Mouse (Mus musculus) mesoderm, embryonic 11.5 days (tissue): ENCODE results near the gene Bbs2.
A peak's percentile ranks its signal among the peaks of the same experiment; 100 is the strongest.

ENCODE experiments used
- DNase-seq: peaks from one replicate; pipeline ENCODE4 v3.0.0-alpha.2; 2012; ENCODE audit warnings: low read depth, low spot score

The Bbs2 gene

GRCm38 (mm10) chr8:94098996-94099395 lies 268 bp upstream of the Bbs2 start:
- DNase-seq: no peak

GRCm38 (mm10) chr8:94094281-94094680 lies 4.4 kb downstream of the Bbs2 start:
- DNase-seq: no peak

GRCm38 (mm10) chr8:94092848-94093247 lies 5.9 kb downstream of the Bbs2 start:
- no peak for DNase-seq

GRCm38 (mm10) chr8:94089715-94090114 lies 9.0 kb downstream of the Bbs2 start:
- DNase-seq: no peak

GRCm38 (mm10) chr8:94087964-94088363 lies 10.8 kb downstream of the Bbs2 start:
- no peak for DNase-seq

GRCm38 (mm10) chr8:94076461-94077192 lies 22.1 kb downstream of the Bbs2 start:
- no peak for DNase-seq

- DNase-seq: no peak
These were observed 29.9 kb downstream of the Bbs2 start for GRCm38 (mm10) chr8:94068793-94069192.

GRCm38 (mm10) chr8:94066121-94066863 lies 32.4 kb downstream of the Bbs2 start:
- DNase-seq: peak; percentile 65

GRCm38 (mm10) chr8:94057157-94057854 lies 41.4 kb downstream of the Bbs2 start:
- DNase-seq: peak; percentile 48

GRCm38 (mm10) chr8:94052696-94053095 lies 46.0 kb downstream of the Bbs2 start:
- DNase-seq: no peak

GRCm38 (mm10) chr8:94047845-94048244 lies 50.9 kb downstream of the Bbs2 start:
- DNase-seq: no peak

GRCm38 (mm10) chr8:94037806-94038205 lies 60.9 kb downstream of the Bbs2 start:
- DNase-seq: no peak

- DNase-seq: peak; percentile 98
These were observed 61.7 kb downstream of the Bbs2 start, which contains the start of the genes Nudt21 and Ogfod1 for GRCm38 (mm10) chr8:94036944-94037524. TSS of gene Nudt21 (minus strand) at chr8:94037031. TSS of gene Ogfod1 (plus strand) at chr8:94037198.

- DNase-seq: peak; percentile 81
These were observed 62.2 kb downstream of the Bbs2 start for GRCm38 (mm10) chr8:94036541-94036940.

GRCm38 (mm10) chr8:94035200-94035599 lies 63.5 kb downstream of the Bbs2 start:
- no peak for DNase-seq

- DNase-seq: no peak
These were observed 65.1 kb downstream of the Bbs2 start for GRCm38 (mm10) chr8:94033601-94034000.

- DNase-seq: no peak
These were observed 69.0 kb downstream of the Bbs2 start for GRCm38 (mm10) chr8:94029701-94030100.

- no peak for DNase-seq
These were observed 74.8 kb downstream of the Bbs2 start for GRCm38 (mm10) chr8:94023916-94024315.
